Mouse (Mus musculus) monocyte, adult 5-6 weeks (primary cell): ENCODE data around the gene 2410004P03Rik. TPM values are rescaled to one million over a fixed set of nuclear protein-coding genes. Genes with fewer than 3 reads are reported as not detected.
A peak's percentile ranks its signal among the peaks of the same experiment; 100 is the strongest.
"Not testable (repeated sequence)": the region's sequence is repeated elsewhere in the genome, so short reads cannot be mapped to it uniquely, and the experiment has no call there.

Experiments
- ATAC-seq: fragments of 153-309, 156-312 bp; replicated peaks from 2 replicates; pipeline ENCODE4 v1.8.0; 2017; ENCODE audit warnings: mild to moderate bottlenecking; ENCODE audit not compliant: low TSS enrichment, insufficient number of reproducible peaks, severe bottlenecking, poor library complexity, low FRiP score
- total RNA-seq: library from RNA; stranded (forward); fragments of 200-1000, 200-491, 200-594 nt; gene quantifications from 3 replicates; pipeline ENCODE4 v1.2.3, GENCODE M21; 2017

Gene 2410004P03Rik
- total RNA-seq, 1 experiment from 2014 or later = not detected

- ATAC-seq = peak; percentile 10; the same call in 1 of the 2 replicates
These were observed 21.4 kb upstream of the 2410004P03Rik start for GRCm38 (mm10) chr12:17032694-17033463.

DNA sequence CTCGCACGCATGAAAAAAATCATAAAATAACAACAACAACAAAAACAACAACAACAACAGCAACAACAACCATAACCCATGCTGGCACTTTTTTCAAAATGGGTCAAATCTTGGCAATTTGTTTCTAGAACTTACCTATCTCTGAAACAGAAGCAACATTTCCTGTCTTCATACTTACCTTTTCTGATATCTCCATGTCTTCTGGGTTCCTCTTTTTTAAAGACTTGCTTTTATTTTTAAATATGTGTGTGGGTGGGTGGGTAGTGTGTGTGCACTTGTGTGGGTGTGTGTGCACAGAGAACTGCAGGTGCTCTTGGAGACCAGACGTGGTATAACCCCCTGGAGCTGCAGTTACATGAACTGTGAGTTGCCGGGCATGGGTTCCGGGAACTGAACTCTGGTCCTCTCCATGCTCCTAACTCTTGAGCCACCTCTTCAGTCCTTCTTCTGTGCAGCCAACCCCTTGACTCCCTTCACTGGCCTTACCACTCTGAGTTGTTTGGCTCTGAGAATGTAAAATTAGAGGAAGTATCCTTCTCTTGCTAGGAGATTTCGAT lies 13.1 kb upstream of the 2410004P03Rik start:
- no peak for ATAC-seq

- ATAC-seq = no peak
These were observed 10.6 kb upstream of the 2410004P03Rik start for GRCm38 (mm10) chr12:17022145-17022544.

DNA sequence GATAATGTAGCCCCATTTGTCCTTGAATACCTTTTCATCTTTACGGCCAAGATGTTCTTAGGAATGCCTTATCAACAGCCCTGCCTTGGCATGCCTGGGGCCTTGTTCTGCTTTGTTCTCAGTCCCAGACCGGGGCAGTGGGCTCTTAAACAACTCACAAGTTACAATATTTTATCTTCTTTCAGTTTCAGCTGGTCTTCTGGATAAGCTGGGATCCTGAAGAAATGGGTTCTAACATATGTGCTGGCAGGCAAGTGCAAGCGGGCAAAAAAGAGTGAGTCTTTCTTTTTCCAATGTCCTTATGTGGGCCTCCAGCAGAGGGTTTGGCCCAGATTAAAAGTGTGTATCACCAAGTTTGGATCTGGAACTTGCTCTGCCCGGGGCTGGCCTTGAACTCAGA lies 9.6 kb upstream of the 2410004P03Rik start:
- ATAC-seq = not testable (repeated sequence)

- no peak for ATAC-seq
These were observed 6.9 kb upstream of the 2410004P03Rik start for GRCm38 (mm10) chr12:17018468-17018867.

DNA sequence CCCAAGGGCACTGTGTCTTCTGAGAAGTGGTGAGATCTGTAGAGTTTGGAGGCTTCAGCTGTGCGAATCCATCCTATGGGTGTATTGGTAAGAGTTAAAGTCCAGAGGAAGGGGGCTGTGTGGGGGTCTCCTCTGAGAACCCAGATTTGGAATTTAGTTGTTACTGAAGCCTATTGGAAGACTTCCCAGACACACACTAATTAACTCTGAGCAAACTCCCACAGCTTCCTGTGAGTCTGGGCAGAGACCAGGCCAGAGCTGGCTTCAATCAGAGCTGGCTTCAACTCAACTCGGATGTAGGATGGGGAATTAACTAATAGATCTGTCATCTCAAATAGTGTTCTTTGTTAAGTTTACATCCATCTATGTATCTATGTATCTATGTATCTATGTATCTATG lies 4.2 kb upstream of the 2410004P03Rik start:
- no peak for ATAC-seq

- ATAC-seq = no peak
These were observed 756 bp upstream of the 2410004P03Rik start for GRCm38 (mm10) chr12:17012067-17012899.

DNA sequence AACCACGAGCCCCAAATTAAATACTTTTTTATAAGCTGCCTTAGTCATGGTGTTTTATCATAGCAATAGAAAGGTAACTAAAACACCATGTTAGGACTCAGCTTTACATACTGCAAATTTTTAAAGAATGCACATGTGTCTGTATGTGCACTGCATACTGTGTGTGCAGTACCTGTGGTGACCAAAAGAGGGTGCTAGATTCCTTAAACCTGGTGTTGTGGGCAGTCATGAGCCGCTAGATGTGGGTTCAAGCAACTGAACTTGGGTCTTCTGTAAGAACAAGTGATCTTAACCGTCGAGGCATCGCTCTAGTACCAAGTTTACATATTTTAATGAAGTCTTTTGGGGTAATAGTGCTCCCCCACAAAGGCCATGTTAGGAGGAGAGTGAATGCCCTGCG lies 2.1 kb downstream of the 2410004P03Rik start:
- ATAC-seq = no peak

GRCm38 (mm10) chr12:17001211-17001610 lies 10.3 kb downstream of the 2410004P03Rik start:
- ATAC-seq = no peak

GRCm38 (mm10) chr12:17000628-17001027 lies 10.9 kb downstream of the 2410004P03Rik start:
- ATAC-seq = 0 out of 2 replicates have a peak, but pooled peaks have one; percentile 40

- ATAC-seq = peak; percentile 88
These were observed 11.6 kb downstream of the 2410004P03Rik start, which contains the start of gene Pqlc3 for GRCm38 (mm10) chr12:16999739-17000497. Gene Pqlc3 (minus strand): TSS chr12:17000408.

DNA sequence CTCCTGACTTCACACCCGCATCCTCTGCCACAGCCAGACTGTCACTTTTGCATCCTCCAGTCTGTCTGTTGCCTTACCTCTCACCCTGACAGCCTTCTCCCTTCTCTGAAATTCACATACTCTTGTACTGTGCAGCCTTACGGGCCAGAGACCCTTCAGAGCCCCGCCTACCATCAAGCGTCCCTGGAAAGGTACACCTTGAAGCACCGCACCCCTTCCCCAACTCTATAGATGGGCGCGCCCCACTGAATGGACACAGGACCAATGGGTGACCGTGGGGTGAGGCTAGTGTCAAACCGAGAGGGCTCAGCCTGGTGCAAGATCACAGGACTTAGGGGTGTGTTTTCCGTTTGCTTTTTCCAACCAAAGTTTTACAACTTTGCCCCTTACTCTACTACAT lies 12.4 kb downstream of the 2410004P03Rik start:
- no peak for ATAC-seq

DNA sequence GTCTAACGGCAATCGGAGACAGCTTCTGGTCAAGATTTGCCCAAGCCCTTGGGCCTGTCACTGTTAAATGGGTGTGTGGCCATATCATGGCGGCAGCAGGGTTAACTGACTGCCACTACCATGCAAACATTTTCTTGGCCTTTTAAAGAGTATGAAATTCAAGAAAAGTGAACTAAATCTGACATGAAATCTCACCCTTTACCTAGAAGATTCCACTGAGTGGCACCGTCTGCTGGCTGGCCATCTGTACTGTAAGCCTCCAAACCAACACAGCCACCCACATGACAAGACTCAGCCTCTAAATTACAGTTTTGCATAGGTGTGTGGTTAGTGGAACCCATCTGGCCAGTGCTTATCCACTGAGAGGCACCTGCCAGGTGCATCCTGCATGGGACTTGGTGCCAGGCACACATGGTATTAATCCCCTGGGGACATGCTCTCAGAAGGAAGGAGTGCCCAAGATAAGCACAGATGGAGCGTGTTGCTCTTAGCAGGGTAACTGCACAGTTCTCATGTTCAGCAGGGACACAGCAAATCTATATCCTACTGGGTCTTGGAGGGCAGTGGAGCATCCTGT lies 14.6 kb downstream of the 2410004P03Rik start:
- ATAC-seq = no peak

GRCm38 (mm10) chr12:16996281-16996680 lies 15.2 kb downstream of the 2410004P03Rik start:
- ATAC-seq = no peak

- ATAC-seq = no peak
These were observed 17.2 kb downstream of the 2410004P03Rik start for GRCm38 (mm10) chr12:16994291-16994690.

DNA sequence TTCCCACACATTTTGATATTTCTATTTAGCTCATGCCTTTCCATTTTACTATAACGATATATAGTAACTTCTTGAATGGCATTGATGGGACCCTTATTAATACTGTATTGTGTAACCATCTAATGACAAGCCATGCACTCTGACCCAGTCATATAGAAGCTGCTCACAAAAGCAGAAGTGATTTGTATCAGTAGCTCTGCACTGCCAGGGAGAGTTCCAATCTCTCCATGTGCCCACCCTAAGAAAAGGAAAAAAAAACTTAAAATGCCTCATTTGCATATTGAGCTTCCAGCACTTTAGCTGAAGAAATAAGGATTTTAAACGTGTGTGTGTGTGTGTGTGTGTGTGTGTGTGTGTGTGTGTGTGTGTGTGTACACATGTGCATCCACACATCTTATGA lies 19.2 kb downstream of the 2410004P03Rik start:
- ATAC-seq = no peak

- ATAC-seq = no peak
These were observed 20.2 kb downstream of the 2410004P03Rik start for GRCm38 (mm10) chr12:16991376-16991775.

GRCm38 (mm10) chr12:16985778-16986177 lies 25.7 kb downstream of the 2410004P03Rik start:
- ATAC-seq = no peak
